Mouse (Mus musculus): ENCODE measurements around the gene Ech1.

DNA sequence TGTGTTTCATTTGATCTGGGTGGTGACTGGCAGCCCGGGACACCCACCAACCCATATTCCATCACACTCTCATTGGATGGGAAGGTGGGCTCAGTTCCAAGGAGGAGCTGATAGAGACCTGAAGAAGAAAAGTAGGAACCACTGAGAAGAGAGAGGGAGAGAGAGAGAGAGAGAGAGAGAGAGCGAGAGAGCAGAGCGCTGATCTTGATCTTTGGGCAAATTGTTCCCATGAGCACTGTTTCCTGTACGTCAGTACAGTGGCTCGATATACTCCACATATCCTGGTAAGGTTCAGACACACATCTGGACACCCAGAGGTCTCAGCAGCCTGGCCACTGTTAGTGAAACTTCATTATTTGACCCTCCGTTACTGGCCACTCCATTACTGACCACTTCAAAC is 38.5 kb downstream of the Ech1 start, which contains the start of gene Lgals7:
- no peak for TF ChIP-seq CTCF (IDR thresholded peaks at IDR 0.05; ENCODE audit: control insufficient read depth, insufficient read depth, low read length)
- no peak for TF ChIP-seq POLR2A (IDR thresholded peaks at IDR 0.05; ENCODE audit: borderline replicate concordance, control insufficient read depth, low read depth, low read length)

All from bone marrow, adult 2 months (tissue).